Mouse (Mus musculus) cerebellum, adult 2 months (tissue): ENCODE measurements around the gene Pomgnt1.
A peak's percentile ranks its signal among the peaks of the same experiment; 100 is the strongest.

ENCODE experiments used
- CTCF ChIP-seq: fragments of 200-500 bp; IDR thresholded peaks from 2 replicates; pipeline ENCODE4 v1.5.1; 2011; ENCODE audit warnings: low read depth, mild to moderate bottlenecking, control low read depth, low read length, moderate library complexity, borderline replicate concordance; ENCODE audit not compliant: insufficient read depth
- POLR2A ChIP-seq: fragments of 200-500 bp; IDR thresholded peaks from 2 replicates; pipeline ENCODE4 v1.6.1; 2011; ENCODE audit warnings: low read length, control low read depth, borderline replicate concordance; ENCODE audit not compliant: insufficient read depth

DNA sequence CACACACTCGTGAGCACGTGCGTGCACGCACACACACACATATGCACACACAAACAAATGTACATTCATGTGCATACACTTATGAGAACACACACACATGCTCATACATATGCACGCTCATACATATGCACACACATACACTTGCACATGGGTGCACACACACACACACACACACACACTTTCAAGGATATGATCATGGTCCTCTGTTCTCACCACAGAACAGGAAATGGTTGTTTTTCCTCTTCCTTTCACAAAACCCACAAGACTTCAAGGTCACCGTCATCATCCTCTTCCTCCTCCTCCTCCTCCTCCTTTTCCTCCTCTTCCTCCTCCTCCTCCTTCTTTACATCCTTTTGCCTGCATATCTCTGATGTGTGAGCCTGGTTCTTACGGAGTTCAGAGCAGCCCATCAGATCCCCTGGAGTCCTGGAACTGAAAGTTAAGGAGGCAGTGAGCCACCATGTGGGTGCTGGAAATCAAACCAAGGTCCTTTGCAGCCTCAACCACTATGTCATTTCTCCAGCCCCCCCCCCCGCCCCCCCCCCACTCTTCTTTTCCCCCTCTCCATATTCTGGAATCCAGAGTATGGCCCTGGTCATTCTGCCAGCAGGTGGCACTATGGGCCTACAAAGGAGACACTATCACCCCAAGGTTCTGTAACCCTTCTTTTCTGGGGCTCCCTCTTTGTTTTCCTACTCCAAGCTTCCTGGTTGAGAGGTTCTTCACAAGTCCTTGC, 45.1 kb downstream of the Pomgnt1 start:
- peak; percentile 76 for TF ChIP-seq CTCF
- no peak for TF ChIP-seq POLR2A
